Mouse (Mus musculus) small intestine, adult 2 months (tissue): ENCODE results near the gene Pla2g12b. TPM values are rescaled to one million over a fixed set of nuclear protein-coding genes. Genes with fewer than 3 reads are reported as not detected.

Experiments
- H3K27ac ChIP-seq: fragments of 200-500 bp; 2 replicates; pipeline ENCODE4 v1.5.1; 2012; ENCODE audit warnings: low read depth, low read length, control low read depth, inconsistent platforms; ENCODE audit not compliant: insufficient read depth
- H3K27me3 ChIP-seq: fragments of 200-500 bp; 2 replicates; pipeline ENCODE4 v1.6.1; 2012; ENCODE audit warnings: mild to moderate bottlenecking, moderate library complexity, low read length, inconsistent platforms; ENCODE audit not compliant: control insufficient read depth, insufficient read depth
- H3K36me3 ChIP-seq: fragments of 200-500 bp; 2 replicates; pipeline ENCODE4 v1.6.1; 2012; ENCODE audit warnings: mild to moderate bottlenecking, low read length, control low read depth, inconsistent platforms; ENCODE audit not compliant: control insufficient read depth, insufficient read depth
- H3K4me1 ChIP-seq: fragments of 200-500 bp; 2 replicates; pipeline ENCODE4 v1.6.1; 2012; ENCODE audit warnings: low read length, inconsistent platforms, mixed read lengths; ENCODE audit not compliant: control insufficient read depth, insufficient read depth, insufficient read length
- H3K4me3 ChIP-seq: fragments of 200-500 bp; 2 replicates; pipeline ENCODE4 v1.5.1; 2012; ENCODE audit warnings: low read depth, mild to moderate bottlenecking, control low read depth, inconsistent platforms, low read length, moderate library complexity
- CTCF ChIP-seq: fragments of 200-500 bp; IDR thresholded peaks from 2 replicates; pipeline ENCODE4 v1.5.1; 2012; ENCODE audit warnings: low read depth, mild to moderate bottlenecking, control low read depth, inconsistent platforms, low read length, moderate library complexity, mixed read lengths; ENCODE audit not compliant: insufficient replicate concordance, insufficient read length; ENCODE audit errors: extremely low read depth
- POLR2A ChIP-seq: fragments of 200-500 bp; IDR thresholded peaks from 2 replicates; pipeline ENCODE4 v1.6.1; 2012; ENCODE audit warnings: low read depth, mild to moderate bottlenecking, control low read depth, inconsistent platforms, low read length, moderate library complexity
- WGBS: fragments of 180-500 bp; shearing (Covaris S2); methylation state at CpG from one replicate; pipeline ENCODE4 v1.1.7; 2018; 5-methylcytosine and 5-hydroxymethylcytosine counted together
- polyA plus RNA-seq: library from polyadenylated mRNA; depleted of rRNA; stranded (reverse); fragments of >200 nt; gene quantifications from 2 replicates; pipeline ENCODE4 v1.2.3, GENCODE M21; 2012

Pla2g12b gene
- polyA plus RNA-seq, 1 experiment, result 92.7 TPM

GRCm38 (mm10) chr10:59430701-59431218, 27.3 kb downstream of the Pla2g12b start:
- Histone ChIP-seq H3K4me1 (peaks cover 15% of the 10 kb centered on the region; the same call in 1 of the 2 replicates), H3K27ac (peak overlapping the region; percentile 30), H3K36me3 (no peaks in the 10 kb centered on the region), H3K4me3 (no peak overlapping the region), H3K27me3 (no peaks in the 10 kb centered on the region)
- WGBS, result 15% methylated on average over 6 of the region's 6 CpGs
- no peak for TF ChIP-seq CTCF
- TF ChIP-seq POLR2A, result no peak

GRCm38 (mm10) chr10:59435746-59436145, 32.3 kb downstream of the Pla2g12b start:
- Histone ChIP-seq H3K4me1 (peaks cover 3% of the 10 kb centered on the region; the same call in 1 of the 2 replicates), H3K36me3 (no peaks in the 10 kb centered on the region), H3K27me3 (no peaks in the 10 kb centered on the region), H3K4me3 (no peak overlapping the region), H3K27ac (no peak overlapping the region)
- 95% methylated on average over 18 of the region's 18 CpGs for WGBS
- TF ChIP-seq CTCF (no peak), POLR2A (no peak)

GRCm38 (mm10) chr10:59438651-59439050, 35.2 kb downstream of the Pla2g12b start:
- Histone ChIP-seq H3K4me3 (no peak overlapping the region), H3K27ac (no peak overlapping the region), H3K27me3 (no peaks in the 10 kb centered on the region), H3K4me1 (no peaks in the 10 kb centered on the region), H3K36me3 (no peaks in the 10 kb centered on the region)
- no peak for TF ChIP-seq POLR2A
- TF ChIP-seq CTCF, result no peak
- WGBS, result 94% methylated on average over 12 of the region's 12 CpGs

- WGBS, result 46% methylated on average over 5 of the region's 5 CpGs
- H3K27me3 ChIP-seq, result no peaks in the 10 kb centered on the region
- no peak overlapping the region for H3K27ac ChIP-seq
- no peak for TF ChIP-seq CTCF
- no peak for TF ChIP-seq POLR2A
- H3K36me3 ChIP-seq, result no peaks in the 10 kb centered on the region
- no peak overlapping the region for H3K4me3 ChIP-seq
- no peaks in the 10 kb centered on the region for H3K4me1 ChIP-seq
Observed at GRCm38 (mm10) chr10:59439508-59439931, 36.1 kb downstream of the Pla2g12b start.

- Histone ChIP-seq H3K27me3 (no peaks in the 10 kb centered on the region), H3K27ac (no peak overlapping the region)
- WGBS, result 72% methylated on average over 6 of the region's 6 CpGs
Observed at GRCm38 (mm10) chr10:59440177-59440576, 36.7 kb downstream of the Pla2g12b start.

GRCm38 (mm10) chr10:59441735-59442134, 38.3 kb downstream of the Pla2g12b start, which contains the start of gene Oit3:
TSS of gene Oit3 (minus strand) at chr10:59441778.
- no peak within 1 kb of the TSS for H3K27ac ChIP-seq
- H3K4me1 ChIP-seq, result no peaks in the 10 kb centered on the region
- 85% methylated on average over 11 of the region's 11 CpGs for WGBS
- no peak for TF ChIP-seq CTCF
- no peak for TF ChIP-seq POLR2A
- H3K36me3 ChIP-seq, result no peaks in the 10 kb centered on the region
- H3K27me3 ChIP-seq, result no peaks in the 10 kb centered on the region
- no peak within 1 kb of the TSS for H3K4me3 ChIP-seq

More at GRCm38 (mm10) chr10:59440177-59440576, 36.7 kb downstream of the Pla2g12b start:
- no peaks in the 10 kb centered on the region for H3K4me1 ChIP-seq
- no peaks in the 10 kb centered on the region for H3K36me3 ChIP-seq
- H3K4me3 ChIP-seq, result no peak overlapping the region
- no peak for TF ChIP-seq POLR2A
- TF ChIP-seq CTCF, result no peak

- no peaks in the 10 kb centered on the region for H3K4me1 ChIP-seq
- peaks cover 11% of the 10 kb centered on the region for H3K36me3 ChIP-seq
- no peak overlapping the region for H3K27ac ChIP-seq
- no peak overlapping the region for H3K4me3 ChIP-seq
- 16% methylated on average over 7 of the region's 7 CpGs for WGBS
- TF ChIP-seq CTCF (no peak), POLR2A (no peak)
- no peaks in the 10 kb centered on the region for H3K27me3 ChIP-seq
Observed at GRCm38 (mm10) chr10:59443212-59443611, 39.8 kb downstream of the Pla2g12b start.
